Mouse (Mus musculus): ENCODE measurements at regions not wholly inside any gene's neighbourhood (a gene's known extent, or its start where the extent isn't known, plus 50 kb on each side); places are given as distances from the start of the nearest gene placed in this dataset.

- no peaks in the 10 kb centered on the region for H3K9me3 ChIP-seq (replicated peaks)
- H3K4me3 ChIP-seq (ENCODE audit: low read depth, low read length) = no peak overlapping the region
- ATAC-seq (ENCODE audit: extremely low read depth, insufficient number of reproducible peaks, low FRiP score, poor library complexity, severe bottlenecking) = no peak
- H3K27me3 ChIP-seq (ENCODE audit: insufficient read depth, low read length) = peaks cover 50% of the 10 kb centered on the region
- DNase-seq (ENCODE audit: low spot score) = no peak
- no peaks in the 10 kb centered on the region for H3K36me3 ChIP-seq (replicated peaks)
- no peak for TF ChIP-seq TAL1 (conservative IDR thresholded peaks at IDR 0.05; ENCODE audit: low read depth, low read length)
- no peak for TF ChIP-seq CTCF (IDR thresholded peaks at IDR 0.05; ENCODE audit: low read depth, low read length)
- TF ChIP-seq GATA1 (IDR thresholded peaks at IDR 0.05; ENCODE audit: borderline replicate concordance, low read length) = no peak
- TF ChIP-seq GATA2 (IDR thresholded peaks at IDR 0.05; ENCODE audit: borderline replicate concordance, low read depth, low read length) = no peak
- no peak for TF ChIP-seq POLR2AphosphoS5 (IDR thresholded peaks at IDR 0.05; ENCODE audit: insufficient replicate concordance, low read depth, low read length)
- peaks cover 12% of the 10 kb centered on the region for H3K4me1 ChIP-seq (ENCODE audit: insufficient read depth, low read depth, low read length)
Measured at GRCm38 (mm10) chr8:26840286-26840685, 136.8 kb upstream of the Zfp703 start.

GRCm38 (mm10) chr8:26840745-26841680 is 136.1 kb upstream of the Zfp703 start:
- ATAC-seq (ENCODE audit: extremely low read depth, insufficient number of reproducible peaks, low FRiP score, poor library complexity, severe bottlenecking) (no peak), DNase-seq (ENCODE audit: low spot score) (no peak)
- Histone ChIP-seq H3K4me1 (ENCODE audit: insufficient read depth, low read depth, low read length) (peaks cover 9% of the 10 kb centered on the region; the same call in 1 of the 2 replicates), H3K9me3 (replicated peaks) (no peaks in the 10 kb centered on the region), H3K27me3 (ENCODE audit: insufficient read depth, low read length) (peaks cover 52% of the 10 kb centered on the region), H3K36me3 (replicated peaks) (no peaks in the 10 kb centered on the region), H3K4me3 (ENCODE audit: low read depth, low read length) (no peak overlapping the region)
- no peak for TF ChIP-seq CTCF (IDR thresholded peaks at IDR 0.05; ENCODE audit: low read depth, low read length)
- TF ChIP-seq POLR2AphosphoS5 (IDR thresholded peaks at IDR 0.05; ENCODE audit: insufficient replicate concordance, low read depth, low read length) = no peak
- no peak for TF ChIP-seq GATA2 (IDR thresholded peaks at IDR 0.05; ENCODE audit: borderline replicate concordance, low read depth, low read length)
- no peak for TF ChIP-seq GATA1 (IDR thresholded peaks at IDR 0.05; ENCODE audit: borderline replicate concordance, low read length)
- no peak for TF ChIP-seq TAL1 (conservative IDR thresholded peaks at IDR 0.05; ENCODE audit: low read depth, low read length)

GRCm38 (mm10) chr8:26843714-26844113 is 133.4 kb upstream of the Zfp703 start:
- Histone ChIP-seq H3K9me3 (replicated peaks) (no peaks in the 10 kb centered on the region), H3K4me1 (ENCODE audit: insufficient read depth, low read depth, low read length) (peaks cover 9% of the 10 kb centered on the region; the same call in 1 of the 2 replicates), H3K36me3 (replicated peaks) (no peaks in the 10 kb centered on the region), H3K4me3 (ENCODE audit: low read depth, low read length) (no peak overlapping the region), H3K27me3 (ENCODE audit: insufficient read depth, low read length) (peaks cover 44% of the 10 kb centered on the region)
- no peak for DNase-seq (ENCODE audit: low spot score)
- no peak for ATAC-seq (ENCODE audit: extremely low read depth, insufficient number of reproducible peaks, low FRiP score, poor library complexity, severe bottlenecking)
- no peak for TF ChIP-seq CTCF (IDR thresholded peaks at IDR 0.05; ENCODE audit: low read depth, low read length)
- TF ChIP-seq POLR2AphosphoS5 (IDR thresholded peaks at IDR 0.05; ENCODE audit: insufficient replicate concordance, low read depth, low read length) = no peak
- no peak for TF ChIP-seq GATA1 (IDR thresholded peaks at IDR 0.05; ENCODE audit: borderline replicate concordance, low read length)
- no peak for TF ChIP-seq TAL1 (conservative IDR thresholded peaks at IDR 0.05; ENCODE audit: low read depth, low read length)
- no peak for TF ChIP-seq GATA2 (IDR thresholded peaks at IDR 0.05; ENCODE audit: borderline replicate concordance, low read depth, low read length)

DNA sequence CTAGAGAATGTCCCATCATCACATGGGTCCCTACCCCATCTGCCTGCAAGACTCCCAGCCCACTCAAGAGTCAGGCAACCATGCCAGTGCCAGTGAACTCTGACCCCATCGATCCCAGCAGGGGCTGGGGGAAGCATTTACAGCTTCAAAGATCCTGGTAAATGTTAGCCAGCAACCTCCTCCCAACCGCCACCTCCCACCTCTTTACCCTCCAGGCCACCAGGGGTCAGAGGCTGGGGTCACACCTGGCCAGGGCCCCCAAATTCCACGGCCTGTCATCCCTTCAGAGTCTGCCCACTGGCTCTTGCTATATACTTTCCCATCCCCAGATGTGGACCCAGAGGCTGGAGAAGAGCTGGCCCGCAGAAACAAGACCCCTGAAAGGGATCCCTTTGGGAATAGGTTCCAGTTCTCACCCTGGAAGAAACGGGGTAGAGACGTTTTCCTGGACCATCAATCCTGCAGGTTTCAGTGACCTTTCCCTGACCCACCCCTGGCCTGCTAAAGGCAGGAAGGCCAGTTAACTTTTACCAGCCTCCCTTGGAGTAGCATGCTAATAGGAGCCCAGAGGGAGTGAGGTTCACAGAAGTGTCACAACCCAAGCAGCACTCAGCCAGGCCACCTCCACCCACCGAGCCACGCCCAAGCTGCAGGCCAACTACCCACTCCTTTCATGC is 132.9 kb upstream of the Zfp703 start:
- H3K4me1 ChIP-seq (ENCODE audit: insufficient read depth, low read depth, low read length) = peaks cover 9% of the 10 kb centered on the region; the same call in 1 of the 2 replicates
- H3K36me3 ChIP-seq (replicated peaks) = no peaks in the 10 kb centered on the region
- no peak overlapping the region for H3K4me3 ChIP-seq (ENCODE audit: low read depth, low read length)
- no peak for DNase-seq (ENCODE audit: low spot score)
- ATAC-seq (ENCODE audit: extremely low read depth, insufficient number of reproducible peaks, low FRiP score, poor library complexity, severe bottlenecking) = no peak
- H3K9me3 ChIP-seq (replicated peaks) = no peaks in the 10 kb centered on the region
- TF ChIP-seq CTCF (IDR thresholded peaks at IDR 0.05; ENCODE audit: low read depth, low read length) (no peak), TAL1 (conservative IDR thresholded peaks at IDR 0.05; ENCODE audit: low read depth, low read length) (no peak), POLR2AphosphoS5 (IDR thresholded peaks at IDR 0.05; ENCODE audit: insufficient replicate concordance, low read depth, low read length) (no peak), GATA1 (IDR thresholded peaks at IDR 0.05; ENCODE audit: borderline replicate concordance, low read length) (no peak)
- peaks cover 49% of the 10 kb centered on the region for H3K27me3 ChIP-seq (ENCODE audit: insufficient read depth, low read length)

GRCm38 (mm10) chr8:26844809-26845143 is 132.3 kb upstream of the Zfp703 start:
- no peaks in the 10 kb centered on the region for H3K36me3 ChIP-seq (replicated peaks)
- no peak overlapping the region for H3K4me3 ChIP-seq (ENCODE audit: low read depth, low read length)
- no peaks in the 10 kb centered on the region for H3K9me3 ChIP-seq (replicated peaks)
- H3K27me3 ChIP-seq (ENCODE audit: insufficient read depth, low read length) = peaks cover 51% of the 10 kb centered on the region
- TF ChIP-seq TAL1 (conservative IDR thresholded peaks at IDR 0.05; ENCODE audit: low read depth, low read length) = no peak
- no peak for TF ChIP-seq GATA1 (IDR thresholded peaks at IDR 0.05; ENCODE audit: borderline replicate concordance, low read length)
- TF ChIP-seq CTCF (IDR thresholded peaks at IDR 0.05; ENCODE audit: low read depth, low read length) = no peak
- TF ChIP-seq GATA2 (IDR thresholded peaks at IDR 0.05; ENCODE audit: borderline replicate concordance, low read depth, low read length) = no peak
- no peak for TF ChIP-seq POLR2AphosphoS5 (IDR thresholded peaks at IDR 0.05; ENCODE audit: insufficient replicate concordance, low read depth, low read length)
- ATAC-seq (ENCODE audit: extremely low read depth, insufficient number of reproducible peaks, low FRiP score, poor library complexity, severe bottlenecking) (no peak), DNase-seq (ENCODE audit: low spot score) (no peak)
- peaks cover 9% of the 10 kb centered on the region; the same call in 1 of the 2 replicates for H3K4me1 ChIP-seq (ENCODE audit: insufficient read depth, low read depth, low read length)
